Mouse (Mus musculus) urinary bladder, postnatal 10 days (tissue): ENCODE measurements around the gene Dync1li2.

Source experiments
- DNase-seq: peaks from one replicate; pipeline ENCODE4 v3.0.0; 2022; ENCODE audit warnings: low spot score

Gene Dync1li2

GRCm38 (mm10) chr8:104380269-104380668, 62.6 kb downstream of the Dync1li2 start:
- no peak for DNase-seq

DNA sequence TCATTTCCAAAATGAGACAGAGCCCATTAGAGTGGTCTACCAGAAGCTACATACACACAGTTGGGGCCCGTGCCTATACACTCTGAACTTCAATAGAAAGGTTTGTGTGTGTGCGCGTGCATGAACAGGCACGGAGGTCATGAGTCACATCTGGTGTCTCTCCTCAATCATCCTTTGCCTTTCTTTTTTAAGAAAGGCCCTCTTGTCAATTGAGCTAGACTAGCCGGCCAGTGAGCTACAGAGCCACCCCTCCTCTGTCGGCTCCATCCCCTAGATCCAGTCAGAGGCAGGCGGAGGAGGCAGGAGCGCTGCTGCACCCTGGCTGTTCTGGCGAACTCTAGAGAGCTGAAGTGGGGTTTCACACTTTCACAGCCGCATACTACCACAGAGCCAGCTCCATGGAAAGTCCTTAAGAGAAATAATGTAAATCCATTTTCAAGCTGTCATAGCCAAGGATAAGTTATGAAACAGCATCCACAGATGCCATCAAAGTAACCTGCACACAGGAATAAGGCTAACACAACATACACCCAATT, 63.5 kb downstream of the Dync1li2 start:
- no peak for DNase-seq

DNA sequence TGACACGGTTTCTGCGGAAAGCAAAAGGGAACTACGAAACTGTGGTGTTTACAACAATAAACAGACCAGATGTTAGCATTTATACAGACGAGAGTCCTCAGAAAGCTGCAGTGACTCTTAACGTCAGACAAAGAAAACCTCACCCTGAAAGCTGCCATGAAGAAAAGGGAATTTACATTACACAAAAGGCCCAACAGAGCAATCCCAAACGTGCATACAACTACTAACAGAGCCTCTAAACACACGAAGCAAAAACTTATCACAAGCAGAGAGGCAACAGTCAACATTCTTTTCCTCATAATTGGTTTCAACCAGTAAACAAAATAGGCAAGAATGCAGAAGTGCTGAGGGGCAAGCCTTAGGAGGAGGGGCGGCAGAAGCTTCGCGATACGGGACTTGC, 66.2 kb downstream of the Dync1li2 start:
- DNase-seq = no peak

DNA sequence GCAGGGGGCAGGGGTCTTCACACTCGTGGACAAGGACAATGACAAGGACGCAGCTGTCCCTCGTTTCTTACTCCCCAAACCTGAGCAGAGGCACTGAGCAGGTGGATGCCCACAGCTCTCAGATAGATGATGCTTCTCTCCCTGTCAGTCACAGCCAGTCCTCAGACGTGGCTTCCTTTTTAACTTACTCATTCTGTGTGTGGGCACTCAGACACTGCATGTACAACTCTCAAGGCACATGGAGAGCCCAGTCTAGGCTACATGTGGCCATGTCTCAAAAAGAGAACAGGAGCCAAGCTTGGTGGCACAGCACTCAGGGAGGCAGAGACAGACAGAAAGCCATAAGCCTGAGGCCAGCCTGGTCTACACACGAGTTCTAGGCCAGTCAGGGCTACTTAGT, 66.9 kb downstream of the Dync1li2 start:
- no peak for DNase-seq

- no peak for DNase-seq
These were observed 67.7 kb downstream of the Dync1li2 start for GRCm38 (mm10) chr8:104374864-104375846.

- no peak for DNase-seq
These were observed 68.6 kb downstream of the Dync1li2 start for GRCm38 (mm10) chr8:104374269-104374668.

GRCm38 (mm10) chr8:104373779-104374178, 69.1 kb downstream of the Dync1li2 start:
- no peak for DNase-seq

DNA sequence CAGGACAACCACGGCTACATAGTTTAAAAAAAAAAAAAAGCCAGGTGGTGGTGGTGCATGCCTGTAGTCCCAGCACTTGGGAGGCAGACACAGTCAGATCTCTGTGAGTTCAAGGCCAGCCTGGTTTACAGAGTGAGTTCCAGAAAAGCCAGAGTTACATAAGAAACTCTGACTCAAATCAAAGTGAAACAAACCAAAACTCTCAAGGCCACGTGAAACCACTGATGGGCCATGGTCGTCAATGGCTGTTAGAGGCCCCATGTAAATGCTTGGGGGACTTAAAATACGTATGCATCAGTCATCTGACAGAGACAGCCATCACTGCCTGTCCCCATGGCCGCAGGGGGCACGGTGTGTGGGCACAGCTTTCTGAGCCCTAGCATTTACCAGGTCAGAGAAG, 71.7 kb downstream of the Dync1li2 start:
- no peak for DNase-seq

- no peak for DNase-seq
These were observed 72.8 kb downstream of the Dync1li2 start for GRCm38 (mm10) chr8:104370071-104370470.

DNA sequence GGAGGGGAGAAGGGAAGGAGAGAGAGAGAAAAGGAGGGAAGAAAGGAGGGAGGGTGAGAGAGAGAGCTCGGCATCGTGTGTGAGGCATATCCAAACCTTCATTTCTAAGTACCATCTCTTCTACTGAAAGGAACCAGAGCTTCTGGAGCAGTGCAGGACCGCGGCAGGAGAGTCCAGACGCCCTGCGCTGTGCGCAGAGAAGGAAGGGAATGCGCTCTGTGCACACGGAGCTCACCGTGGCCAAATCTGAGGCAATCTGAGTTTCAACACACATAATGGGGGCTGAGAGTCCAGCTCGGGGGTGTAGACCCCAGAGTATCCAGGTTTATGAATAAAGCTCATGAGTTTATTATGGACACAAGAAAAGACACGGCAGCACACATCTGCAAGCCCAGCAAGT, 73.3 kb downstream of the Dync1li2 start:
- no peak for DNase-seq
